12 mouse cellular contexts compared by ENCODE assay signal in genomic region chr10:82959316-82959715, GRCm38 (mm10).
"Had no signal": no experiment of that assay in that cellular context is flagged by ENCODE, and none has a peak within 500 bp of the region (broad histone marks: within the 10 kb centered on the region; RNA-seq: fewer than 3 reads in every experiment).

No protein-coding gene starts in this region.

- DNase-seq: kidney, postnatal 10 days; kidney, postnatal 36 days; layer of hippocampus, postnatal 36 days; left cerebral cortex, postnatal 4 days; lung, adult 18-20 months; lung, postnatal 10 days; lung, postnatal 36 days; retina, postnatal 1 day; right cerebral cortex, postnatal 25 days; spleen, adult 18-20 months; thymus, adult 18-20 months; thymus, postnatal 36 days had no signal
